Mouse (Mus musculus) bone marrow, adult 2 months (tissue): ENCODE data around the gene Asphd1.

Experiments
- CTCF ChIP-seq: fragments of 200-500 bp; IDR thresholded peaks from 2 replicates; pipeline ENCODE4 v1.5.1; 2011; ENCODE audit warnings: low read length, control low read depth; ENCODE audit not compliant: control insufficient read depth, insufficient read depth
- POLR2A ChIP-seq: fragments of 200-500 bp; IDR thresholded peaks from 2 replicates; pipeline ENCODE4 v1.6.1; 2011; ENCODE audit warnings: low read depth, mild to moderate bottlenecking, control low read depth, low read length, borderline replicate concordance; ENCODE audit not compliant: control insufficient read depth

DNA sequence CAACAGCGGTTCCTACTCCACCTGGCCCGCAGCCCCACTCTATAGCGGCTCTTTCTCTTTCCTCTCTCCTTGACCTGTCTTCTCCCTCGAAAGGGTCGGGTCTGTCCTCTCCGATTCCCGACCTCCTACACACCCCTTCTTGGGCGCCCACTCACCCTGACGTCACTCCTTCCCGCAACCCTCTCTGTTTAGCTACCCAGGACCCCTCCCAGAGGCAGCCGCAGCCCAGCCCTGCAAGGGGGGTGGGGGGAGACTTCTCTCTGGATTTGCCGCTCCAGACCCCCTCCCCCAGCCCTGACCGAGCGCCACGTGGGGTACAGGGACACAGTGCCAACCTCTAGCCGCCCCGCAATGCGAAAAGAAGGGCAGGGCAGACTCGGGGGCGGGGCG lies at the start of gene Asphd1:
- TF ChIP-seq CTCF, result no peak
- TF ChIP-seq POLR2A, result no peak
